Mouse (Mus musculus) lung, embryonic 16.5 days (tissue): ENCODE results near the gene Txlna. TPM values are rescaled to one million over a fixed set of nuclear protein-coding genes. Genes with fewer than 3 reads are reported as not detected.

ENCODE experiments used
- ATAC-seq: fragments of 200-750 bp; cut with Nextera tagmentation; 2 replicates; pipeline ENCODE4 v1.8.0; 2017; ENCODE audit warnings: low read depth, mild to moderate bottlenecking, moderate library complexity
- H3K27ac ChIP-seq: fragments of 300-500 bp; sonication (generic); 2 replicates; pipeline ENCODE4 v1.5.1; 2014; ENCODE audit warnings: mild to moderate bottlenecking, control low read depth, low read length
- H3K27me3 ChIP-seq: fragments of 300-500 bp; sonication (generic); 2 replicates; pipeline ENCODE4 v1.6.1; 2014; ENCODE audit warnings: low read depth, low read length, mixed read lengths; ENCODE audit not compliant: control insufficient read depth, insufficient read depth
- H3K36me3 ChIP-seq: fragments of 300-500 bp; sonication (generic); 2 replicates; pipeline ENCODE4 v1.6.1; 2014; ENCODE audit warnings: low read length; ENCODE audit not compliant: control insufficient read depth, insufficient read depth
- H3K4me1 ChIP-seq: fragments of 300-500 bp; sonication (generic); replicated peaks from 2 replicates; pipeline ENCODE4 v1.6.1; 2014; ENCODE audit warnings: low read length, mixed read lengths; ENCODE audit not compliant: control insufficient read depth, insufficient read depth
- H3K4me2 ChIP-seq: fragments of 300-500 bp; sonication (generic); 2 replicates; pipeline ENCODE4 v1.6.1; 2014; ENCODE audit warnings: low read depth, low read length, control low read depth
- H3K4me3 ChIP-seq: fragments of 300-500 bp; sonication (generic); 2 replicates; pipeline ENCODE4 v1.5.1; 2014; ENCODE audit warnings: mild to moderate bottlenecking, low read length, control low read depth
- H3K9ac ChIP-seq: fragments of 300-500 bp; sonication (generic); 2 replicates; pipeline ENCODE4 v1.6.1; 2014; ENCODE audit warnings: low read length, control low read depth
- H3K9me3 ChIP-seq: fragments of 300-500 bp; sonication (generic); 2 replicates; pipeline ENCODE4 v1.6.1; 2016; ENCODE audit warnings: low read length; ENCODE audit not compliant: control insufficient read depth
- WGBS: fragments of 180-500 bp; shearing (Covaris S2); extraction: QIAGEN DNeasy Blood & Tissue Kit; methylation state at CpG from one replicate; pipeline ENCODE4 v1.1.7; 2014; 5-methylcytosine and 5-hydroxymethylcytosine counted together
- polyA plus RNA-seq: library from polyadenylated mRNA; unstranded; fragments of >200 nt; fragmentation: Nextera tagmentation; extraction: Ambion mirVana; gene quantifications from 2 replicates; pipeline ENCODE4 v1.2.1, GENCODE M21; 2015

Txlna gene
- polyA plus RNA-seq, 1 experiment from 2014 or later, result 80.4 TPM

- Histone ChIP-seq H3K9ac (no peak overlapping the region), H3K4me1 (no peaks in the 10 kb centered on the region), H3K36me3 (peaks cover 13% of the 10 kb centered on the region; the same call in 1 of the 2 replicates), H3K27me3 (no peaks in the 10 kb centered on the region), H3K27ac (no peak overlapping the region), H3K4me2 (no peak overlapping the region), H3K9me3 (no peaks in the 10 kb centered on the region), H3K4me3 (no peak overlapping the region)
- 58% methylated on average over 4 of the region's 4 CpGs for WGBS
- no peak for ATAC-seq
Observed at GRCm38 (mm10) chr4:129610472-129610871, 30.4 kb downstream of the Txlna start.

DNA sequence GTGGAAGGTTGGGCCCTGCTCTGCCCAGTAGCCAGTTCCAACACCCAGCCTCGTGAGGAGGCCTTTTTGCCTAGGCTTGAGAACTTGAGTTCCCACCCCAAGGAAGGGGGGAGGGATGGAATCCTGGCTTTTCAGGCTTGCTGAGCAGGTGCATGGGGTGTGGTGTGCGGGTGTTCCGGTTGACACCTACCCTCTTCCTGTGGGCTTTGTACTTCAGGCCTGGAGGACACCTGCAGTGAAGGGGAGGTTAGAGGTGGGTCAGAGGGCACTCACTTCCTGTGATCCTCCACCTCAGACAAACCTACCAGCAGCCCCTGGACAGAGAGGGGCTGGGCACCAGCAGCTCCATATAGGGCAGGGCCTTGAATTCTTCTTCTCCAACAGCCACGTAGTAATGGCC is 30.8 kb downstream of the Txlna start:
- ATAC-seq, result no peak
- peaks cover 13% of the 10 kb centered on the region; the same call in 1 of the 2 replicates for H3K36me3 ChIP-seq
- no peaks in the 10 kb centered on the region for H3K27me3 ChIP-seq
- no peaks in the 10 kb centered on the region for H3K4me1 ChIP-seq
- H3K9me3 ChIP-seq, result no peaks in the 10 kb centered on the region
- no peak overlapping the region for H3K4me3 ChIP-seq
- WGBS, result 74% methylated on average over 4 of the region's 4 CpGs
- no peak overlapping the region for H3K27ac ChIP-seq
- H3K4me2 ChIP-seq, result no peak overlapping the region
- no peak overlapping the region for H3K9ac ChIP-seq

- 72% methylated on average over 12 of the region's 12 CpGs for WGBS
- Histone ChIP-seq H3K27me3 (no peaks in the 10 kb centered on the region), H3K4me2 (no peak overlapping the region), H3K9me3 (no peaks in the 10 kb centered on the region), H3K4me3 (no peak overlapping the region), H3K27ac (no peak overlapping the region), H3K4me1 (no peaks in the 10 kb centered on the region), H3K36me3 (peaks cover 18% of the 10 kb centered on the region; the same call in 1 of the 2 replicates), H3K9ac (no peak overlapping the region)
- no peak for ATAC-seq
Observed at GRCm38 (mm10) chr4:129609139-129609631, 31.7 kb downstream of the Txlna start.

DNA sequence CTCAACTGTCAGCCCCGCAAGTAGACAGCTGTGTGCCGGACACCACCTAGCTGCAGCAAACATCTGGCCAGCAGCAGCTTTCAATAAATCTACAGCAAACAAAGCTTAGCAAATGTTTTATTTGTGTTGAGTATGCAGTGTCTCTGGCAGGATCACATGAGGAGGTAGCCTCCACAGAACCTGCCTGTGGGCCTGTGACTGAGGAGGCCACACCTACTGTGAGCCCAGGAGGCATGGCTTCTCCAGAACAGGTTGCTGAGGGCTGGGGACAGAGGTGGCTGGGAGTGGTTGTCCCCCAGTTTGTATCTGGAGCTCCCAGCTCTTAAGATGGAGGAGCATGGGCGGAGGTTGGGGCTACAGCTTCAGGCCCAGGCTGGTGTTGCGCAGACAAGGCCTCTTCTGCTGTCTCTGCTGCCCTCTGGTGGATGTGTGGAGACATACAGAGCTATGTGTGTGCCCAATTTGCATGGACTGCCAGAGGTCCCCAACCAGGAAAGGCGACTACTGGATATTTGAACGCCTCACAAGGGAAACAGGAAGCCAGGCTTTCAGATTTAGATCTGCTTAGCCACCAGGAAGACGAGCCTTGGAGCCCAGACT is 32.3 kb downstream of the Txlna start:
- H3K9me3 ChIP-seq, result no peaks in the 10 kb centered on the region
- no peak overlapping the region for H3K4me2 ChIP-seq
- no peak overlapping the region for H3K9ac ChIP-seq
- peak; percentile 86 for ATAC-seq
- no peaks in the 10 kb centered on the region for H3K27me3 ChIP-seq
- H3K27ac ChIP-seq, result no peak overlapping the region
- no peak overlapping the region for H3K4me3 ChIP-seq
- H3K4me1 ChIP-seq, result no peaks in the 10 kb centered on the region
- 31% methylated on average over 7 of the region's 7 CpGs for WGBS
- H3K36me3 ChIP-seq, result peaks cover 22% of the 10 kb centered on the region; the same call in 1 of the 2 replicates

DNA sequence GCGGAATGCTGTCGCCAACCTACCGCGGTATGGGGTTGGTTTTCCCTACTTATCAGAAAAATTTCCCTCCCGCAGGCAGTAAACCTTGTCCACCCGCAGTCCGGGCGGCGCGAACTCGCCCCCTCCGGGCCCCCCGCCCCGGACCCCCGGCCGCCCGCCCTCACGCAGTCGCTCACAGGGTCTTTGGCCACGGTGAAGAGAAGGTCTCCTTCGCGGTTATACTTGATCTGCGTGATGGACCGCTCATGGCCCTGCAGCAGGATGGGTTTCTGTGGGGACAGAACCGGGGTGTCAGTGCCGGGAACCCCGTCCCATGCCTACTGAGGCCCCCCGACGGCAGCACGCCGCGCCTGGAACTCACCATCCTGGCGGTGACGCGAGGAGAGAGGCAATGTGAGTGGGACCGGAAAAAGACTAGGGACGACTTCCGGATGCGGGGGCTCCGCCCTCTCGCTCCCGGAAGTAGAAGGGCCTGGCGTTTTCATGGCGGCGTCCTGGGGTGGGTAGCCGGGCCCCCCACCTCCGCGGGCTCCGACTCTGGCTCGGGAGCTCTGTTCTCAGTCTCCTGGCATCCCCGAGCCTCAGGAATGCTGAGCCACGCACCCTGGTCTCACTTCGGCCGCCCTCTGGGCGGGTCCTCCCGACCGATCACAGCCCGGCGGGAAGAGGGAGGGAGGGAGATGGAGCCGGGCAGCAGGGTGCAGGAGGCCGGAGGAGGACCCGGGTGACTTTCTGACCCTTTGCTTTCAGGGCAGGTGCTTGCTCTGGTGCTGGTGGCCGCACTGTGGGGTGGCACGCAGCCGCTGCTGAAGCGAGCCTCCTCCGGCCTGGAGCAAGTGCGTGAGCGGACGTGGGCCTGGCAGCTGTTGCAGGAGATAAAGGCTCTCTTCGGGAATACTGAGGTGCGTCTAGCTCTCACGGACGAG is 40.4 kb downstream of the Txlna start, which contains the start of the genes Eif3i and Tmem234:
TSS of gene Eif3i (minus strand) at position 416 of the 926 bp plus-strand sequence.
TSS of gene Tmem234 (plus strand) at position 436 of the 926 bp plus-strand sequence.
- Histone ChIP-seq H3K4me2 (peak within 1 kb of the TSS; percentile 78), H3K9me3 (no peaks in the 10 kb centered on the region), H3K36me3 (peaks cover 24% of the 10 kb centered on the region; the same call in 1 of the 2 replicates), H3K27ac (peak within 1 kb of the TSS; percentile 73), H3K9ac (peak within 1 kb of the TSS; percentile 95), H3K27me3 (no peaks in the 10 kb centered on the region), H3K4me1 (peaks cover 15% of the 10 kb centered on the region), H3K4me3 (peak within 1 kb of the TSS; percentile 92)
- ATAC-seq, result peak; percentile 93
- WGBS, result under 1% methylated on average over 73 of the region's 74 CpGs

GRCm38 (mm10) chr4:129588865-129589264 is 52.0 kb downstream of the Txlna start:
- no peak for ATAC-seq
- H3K4me2 ChIP-seq, result no peak overlapping the region
- H3K9me3 ChIP-seq, result no peaks in the 10 kb centered on the region
- 76% methylated on average over 4 of the region's 4 CpGs for WGBS
- no peak overlapping the region for H3K27ac ChIP-seq
- H3K27me3 ChIP-seq, result no peaks in the 10 kb centered on the region
- H3K9ac ChIP-seq, result no peak overlapping the region
- peaks cover 3% of the 10 kb centered on the region for H3K4me1 ChIP-seq
- H3K36me3 ChIP-seq, result peaks cover 30% of the 10 kb centered on the region
- no peak overlapping the region for H3K4me3 ChIP-seq

GRCm38 (mm10) chr4:129586943-129587342 is 53.9 kb downstream of the Txlna start:
- H3K36me3 ChIP-seq, result peaks cover 16% of the 10 kb centered on the region
- H3K9me3 ChIP-seq, result no peaks in the 10 kb centered on the region
- no peak overlapping the region for H3K4me2 ChIP-seq
- no peak overlapping the region for H3K9ac ChIP-seq
- H3K4me3 ChIP-seq, result no peak overlapping the region
- peaks cover 3% of the 10 kb centered on the region for H3K4me1 ChIP-seq
- H3K27ac ChIP-seq, result no peak overlapping the region
- 30% methylated on average over 1 of the region's 1 CpGs for WGBS
- no peaks in the 10 kb centered on the region for H3K27me3 ChIP-seq
- no peak for ATAC-seq

GRCm38 (mm10) chr4:129585773-129586172 is 55.1 kb downstream of the Txlna start:
- no peak overlapping the region for H3K4me3 ChIP-seq
- H3K9me3 ChIP-seq, result no peaks in the 10 kb centered on the region
- H3K36me3 ChIP-seq, result peaks cover 5% of the 10 kb centered on the region
- no peak for ATAC-seq
- 76% methylated on average over 9 of the region's 9 CpGs for WGBS
- peaks cover 3% of the 10 kb centered on the region for H3K4me1 ChIP-seq
- no peaks in the 10 kb centered on the region for H3K27me3 ChIP-seq
- peak overlapping the region; percentile 76; the same call in 1 of the 2 replicates for H3K4me2 ChIP-seq
- H3K9ac ChIP-seq, result no peak overlapping the region
- no peak overlapping the region for H3K27ac ChIP-seq
